Mouse (Mus musculus) cerebellum, postnatal 36 days (tissue): Measurements from ENCODE around the gene Obox2.
"Not testable (repeated sequence)": the region's sequence is repeated elsewhere in the genome, so short reads cannot be mapped to it uniquely, and the experiment has no call there.

ENCODE experiments used
- DNase-seq, 2 experiments: peaks; one replicate each; pipeline ENCODE4 v3.0.0; 2021 to 2022; ENCODE audit warnings: mixed read lengths in 2 of 2

The Obox2 gene

DNA sequence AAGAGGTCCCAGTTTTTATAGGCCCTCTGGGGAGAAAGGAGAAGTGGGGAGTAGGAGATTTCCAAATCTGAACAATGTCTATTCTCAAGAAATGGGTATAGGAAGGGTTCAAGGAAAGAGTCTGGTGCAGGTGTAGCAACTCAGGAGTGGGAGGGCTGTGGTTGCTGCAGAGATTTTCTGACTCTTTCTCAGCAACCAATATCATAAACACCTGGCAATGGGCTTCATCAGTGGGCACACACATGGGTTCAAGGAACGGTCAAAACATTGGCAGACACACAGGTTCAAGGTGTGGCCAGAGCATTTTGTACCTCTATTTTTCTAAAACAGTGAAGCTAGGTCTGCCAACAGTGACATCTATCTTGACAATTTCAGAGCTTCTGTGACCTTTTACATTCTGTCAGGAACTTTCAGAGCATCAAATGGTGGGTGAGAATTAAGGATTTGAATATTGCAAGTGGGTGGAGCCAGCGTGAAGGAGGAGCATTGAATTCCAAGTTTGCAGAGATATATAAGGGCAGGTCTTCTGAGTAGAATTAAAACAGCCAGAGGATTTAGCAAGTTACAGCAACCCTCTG lies at the start of gene Obox2, which contains the start of gene Obox1:
Gene Obox2 (plus strand): TSS at position 301 of the 578 bp plus-strand sequence.
Gene Obox1 (plus strand): TSS at position 528 of the 578 bp plus-strand sequence.
- DNase-seq: not testable (repeated sequence)

- not testable (repeated sequence) for DNase-seq
Observed at GRCm38 (mm10) chr7:15399147-15399874, 10.8 kb downstream of the Obox2 start.

GRCm38 (mm10) chr7:15406816-15407215 lies 18.3 kb downstream of the Obox2 start:
- not testable (repeated sequence) for DNase-seq

DNA sequence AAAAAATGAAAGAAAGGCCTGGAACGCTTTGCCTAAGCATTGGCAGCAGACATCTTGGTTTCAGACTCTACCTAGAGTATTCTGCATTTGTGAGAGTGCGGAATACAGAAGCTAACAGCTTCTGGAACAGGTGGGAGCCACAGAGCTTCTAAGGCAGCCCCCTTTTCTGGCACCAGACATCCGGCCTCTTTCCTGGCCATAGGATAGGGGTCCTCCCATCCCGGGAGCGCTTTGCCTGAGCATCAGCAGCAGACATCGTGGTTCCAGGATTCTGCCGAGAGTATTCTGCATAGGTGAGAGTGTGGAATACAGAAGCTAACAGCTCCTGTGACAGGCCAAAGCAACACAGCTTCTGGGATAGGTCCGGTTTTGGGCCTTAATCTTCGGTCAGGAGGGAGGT lies 29.5 kb downstream of the Obox2 start:
- DNase-seq: not testable (repeated sequence)

DNA sequence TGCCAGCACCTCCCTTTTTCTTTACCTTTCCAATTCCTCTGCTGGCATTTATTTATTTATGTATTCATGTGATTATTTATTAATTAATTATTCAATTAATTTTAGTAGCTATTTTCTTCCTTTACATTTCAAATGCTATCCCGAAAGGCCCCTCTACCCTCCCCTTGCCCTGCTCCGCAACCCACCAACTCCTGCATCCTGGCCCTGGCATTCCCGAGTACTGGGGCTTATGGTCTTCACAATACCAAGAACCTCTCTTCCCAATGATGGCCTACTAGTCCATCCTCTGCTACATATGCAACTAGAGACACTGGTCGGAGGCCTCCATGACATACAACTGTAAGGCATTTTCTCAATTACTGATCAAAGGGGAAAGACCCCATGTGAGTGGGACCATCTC lies 37.0 kb downstream of the Obox2 start:
- not testable (repeated sequence) for DNase-seq
